ENCODE assay signal across 23 mouse cellular contexts in the genomic region with DNA sequence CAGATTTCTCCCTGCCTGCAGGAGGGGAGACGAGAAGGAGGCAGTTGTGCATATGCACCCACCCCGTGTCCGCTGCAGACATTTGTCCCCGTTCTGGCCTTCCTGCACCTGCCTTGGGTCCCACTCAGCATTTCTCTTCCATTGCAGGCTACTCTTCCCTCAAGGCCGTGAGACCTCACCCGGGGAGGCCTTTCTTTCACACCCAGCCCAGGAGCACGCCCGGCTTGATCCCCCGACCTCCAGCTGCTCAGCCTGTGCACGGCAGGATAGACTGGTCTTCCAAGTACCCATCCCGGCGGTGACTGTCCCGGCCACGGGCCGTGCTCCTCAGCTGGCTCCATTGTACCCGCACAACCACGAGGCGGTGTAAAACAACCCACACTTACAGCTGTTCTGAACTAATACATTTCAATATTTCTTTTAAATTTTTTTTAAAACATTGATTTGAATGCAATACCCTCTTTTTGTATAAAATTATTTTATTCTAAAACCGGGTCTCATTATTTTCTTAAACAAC. TPM values are rescaled to one million over a fixed set of nuclear protein-coding genes. Genes with fewer than 3 reads are reported as not detected.
DNase-seq lines count a peak whose midpoint lies in the region; ATAC-seq and TF ChIP-seq lines count a peak whose summit lies in the region.
"Had no signal": no experiment of that assay in that cellular context is flagged by ENCODE, and none has a peak within 500 bp of the region (broad histone marks: within the 10 kb centered on the region; RNA-seq: fewer than 3 reads in every experiment).

No protein-coding gene starts in this region.

- in situ Hi-C loops in ES-E14 (cut with MboI; ENCODE audit: low sequenced_read_pairs in 2 of 2, unreplicated experiment in 2 of 2) = no loop called here

- H3K4me2 ChIP-seq in heart, embryonic 11.5 days = no peak overlapping the region
- H3K4me2 ChIP-seq in intestine, embryonic 14.5 days (ENCODE audit: low read length) = no peak overlapping the region
- no peak overlapping the region for H3K4me2 ChIP-seq in intestine, embryonic 15.5 days (replicated peaks)
- H3K4me2 ChIP-seq: embryonic facial prominence, embryonic 15.5 days; limb, embryonic 13.5 days; midbrain, embryonic 11.5 days had no signal

- H3K27me3 ChIP-seq in heart, embryonic 11.5 days (ENCODE audit: control insufficient read depth, insufficient read depth, low read length) = no peaks in the 10 kb centered on the region
- no peaks in the 10 kb centered on the region for H3K27me3 ChIP-seq in intestine, embryonic 14.5 days (replicated peaks; ENCODE audit: control insufficient read depth, insufficient read depth, low read length)
- no peaks in the 10 kb centered on the region for H3K27me3 ChIP-seq in intestine, embryonic 15.5 days (replicated peaks)
- no peaks in the 10 kb centered on the region for H3K27me3 ChIP-seq in E14TG2a.4 (ENCODE audit: insufficient read depth, low read length)
- H3K27me3 ChIP-seq: embryonic facial prominence, embryonic 15.5 days; limb, embryonic 13.5 days had no signal

- no peak for TF ChIP-seq CTCF in E14TG2a.4 (conservative IDR thresholded peaks at IDR 0.05; ENCODE audit: low read length)

- no peak for DNase-seq in heart, postnatal 14 days
- DNase-seq in intestine, embryonic 14.5 days (ENCODE audit: low spot score) = no peak
- DNase-seq in ES-E14 (ENCODE audit: low read depth, low spot score) = no peak
- DNase-seq in left cerebral cortex, postnatal 36 days (ENCODE audit: low spot score in 2 of 2) = no peak
- DNase-seq: adrenal gland, postnatal 25 days; cerebellum, adult 8-10 months; cerebellum, postnatal 36 days; embryo, embryonic 11 days; gastrocnemius, adult 2 months; kidney, postnatal 25 days had no signal

- H3K9ac ChIP-seq in heart, embryonic 11.5 days (ENCODE audit: low read depth, low read length) = no peak overlapping the region
- H3K9ac ChIP-seq in intestine, embryonic 14.5 days (ENCODE audit: low read length) = no peak overlapping the region
- no peak overlapping the region for H3K9ac ChIP-seq in intestine, embryonic 15.5 days
- peak overlapping the region; percentile 78 for H3K9ac ChIP-seq in ES-E14 (ENCODE audit: insufficient read depth, low read depth, low read length, poor library complexity, severe bottlenecking)
- H3K9ac ChIP-seq: embryonic facial prominence, embryonic 15.5 days; limb, embryonic 13.5 days had no signal

- no peak for ATAC-seq in heart, embryonic 11.5 days (replicated peaks; ENCODE audit: insufficient number of reproducible peaks, low FRiP score, low TSS enrichment)
- 0 out of 2 replicates have a peak, but pooled peaks have one; percentile 57 for ATAC-seq in intestine, embryonic 14.5 days (replicated peaks; ENCODE audit: low FRiP score, low TSS enrichment, low read depth)
- ATAC-seq in intestine, embryonic 15.5 days = no peak
- ATAC-seq: forebrain, embryonic 14.5 days; hindbrain, embryonic 16.5 days; intestine, postnatal 0 days; lung, postnatal 0 days had no signal

- WGBS in heart, embryonic 11.5 days (ENCODE audit: insufficient replicate concordance) = 90% methylated on average over 19 of the region's 19 CpGs
- WGBS in intestine, embryonic 14.5 days = 88% methylated on average over 19 of the region's 19 CpGs
- 86% methylated on average over 19 of the region's 19 CpGs for WGBS in intestine, embryonic 15.5 days

- H3K36me3 ChIP-seq in heart, embryonic 11.5 days (ENCODE audit: control insufficient read depth, insufficient read depth, low read length) = peaks cover 12% of the 10 kb centered on the region
- peaks cover 51% of the 10 kb centered on the region for H3K36me3 ChIP-seq in intestine, embryonic 14.5 days (ENCODE audit: control insufficient read depth, insufficient read depth, low read length)
- H3K36me3 ChIP-seq in intestine, embryonic 15.5 days = 0 out of 2 replicates have a peak, but pooled peaks cover 8% of the 10 kb centered on the region
- no peaks in the 10 kb centered on the region for H3K36me3 ChIP-seq in E14TG2a.4 (ENCODE audit: insufficient read depth, low read length)
- H3K36me3 ChIP-seq in ES-E14 (ENCODE audit: control insufficient read depth, insufficient read depth, low read length, poor library complexity, severe bottlenecking) = no peaks in the 10 kb centered on the region

- intact Hi-C loops in heart, postnatal 14 days (cut with DNase I) = no loop called here
- intact Hi-C loops in left cerebral cortex, postnatal 36 days (cut with DNase I) = no loop called here

- H3K9me3 ChIP-seq in heart, embryonic 11.5 days (replicated peaks; ENCODE audit: control insufficient read depth, low read length) = no peaks in the 10 kb centered on the region
- no peaks in the 10 kb centered on the region for H3K9me3 ChIP-seq in intestine, embryonic 14.5 days (ENCODE audit: control insufficient read depth, low read length)
- no peaks in the 10 kb centered on the region for H3K9me3 ChIP-seq in intestine, embryonic 15.5 days
- H3K9me3 ChIP-seq in E14TG2a.4 (ENCODE audit: low read length) (peaks cover under 1% of the 10 kb centered on the region), ES-E14 (ENCODE audit: control insufficient read depth, insufficient read depth, low read depth, low read length) (no peaks in the 10 kb centered on the region)
- H3K9me3 ChIP-seq: embryonic facial prominence, embryonic 15.5 days; hindbrain, embryonic 10.5 days; limb, embryonic 13.5 days had no signal

- 0 out of 2 replicates have a peak overlapping the region, but pooled peaks have one; percentile 67 for H3K27ac ChIP-seq in heart, embryonic 11.5 days (ENCODE audit: low read depth, low read length)
- H3K27ac ChIP-seq in intestine, embryonic 14.5 days (ENCODE audit: low read depth) = no peak overlapping the region
- no peak overlapping the region for H3K27ac ChIP-seq in intestine, embryonic 15.5 days
- H3K27ac ChIP-seq in ES-E14 (ENCODE audit: insufficient read depth, low read depth, low read length, poor library complexity, severe bottlenecking) = peak overlapping the region; percentile 34
- H3K27ac ChIP-seq: embryonic facial prominence, embryonic 15.5 days; gastrocnemius, adult 2 months; hindbrain, embryonic 10.5 days; layer of hippocampus, adult 2 months; limb, embryonic 13.5 days; macrophage had no signal

- no peak overlapping the region for H3K4me3 ChIP-seq in heart, embryonic 11.5 days (ENCODE audit: low read depth, low read length)
- no peak overlapping the region for H3K4me3 ChIP-seq in intestine, embryonic 14.5 days (ENCODE audit: low read depth, low read length)
- no peak overlapping the region for H3K4me3 ChIP-seq in intestine, embryonic 15.5 days (replicated peaks)
- peak overlapping the region; percentile 76 for H3K4me3 ChIP-seq in E14TG2a.4 (replicated peaks; ENCODE audit: low read length)
- H3K4me3 ChIP-seq in ES-E14 (ENCODE audit: insufficient read depth in 1 of 2, low read depth in 1 of 2, low read length in 2 of 2, poor library complexity in 1 of 2, severe bottlenecking in 1 of 2) = peak overlapping the region; percentile 31 to 56
- H3K4me3 ChIP-seq: embryonic facial prominence, embryonic 15.5 days; gastrocnemius, adult 2 months; hindbrain, embryonic 10.5 days; layer of hippocampus, adult 2 months; limb, embryonic 13.5 days had no signal

- H3K4me1 ChIP-seq in heart, embryonic 11.5 days (ENCODE audit: control insufficient read depth, insufficient read depth, low read length) = no peaks in the 10 kb centered on the region
- H3K4me1 ChIP-seq in intestine, embryonic 14.5 days (replicated peaks; ENCODE audit: control insufficient read depth, insufficient read depth, low read length) = no peaks in the 10 kb centered on the region
- H3K4me1 ChIP-seq in intestine, embryonic 15.5 days (replicated peaks) = no peaks in the 10 kb centered on the region
- H3K4me1 ChIP-seq in E14TG2a.4 (replicated peaks; ENCODE audit: low read depth, low read length) = peaks cover 76% of the 10 kb centered on the region
- H3K4me1 ChIP-seq in ES-E14 (ENCODE audit: control insufficient read depth in 2 of 2, insufficient read depth in 2 of 2, low read length in 2 of 2, poor library complexity in 1 of 2) = peaks cover 2 to 22% of the 10 kb centered on the region in 2 experiments; a peak in 3 of 4 replicates
- H3K4me1 ChIP-seq: embryonic facial prominence, embryonic 15.5 days; hindbrain, embryonic 10.5 days; limb, embryonic 13.5 days had no signal

TF ChIP-seq in ES-E14, 5 proteins besides CTCF, POLR2A, EP300 and RAD21:
- TF ChIP-seq HCFC1 (IDR thresholded peaks at IDR 0.05; ENCODE audit: borderline replicate concordance, insufficient read depth, low read length) (no peak), ZC3H11A (IDR thresholded peaks at IDR 0.05; ENCODE audit: borderline replicate concordance, low read depth, low read length) (no peak), ZNF384 (IDR thresholded peaks at IDR 0.05; ENCODE audit: low read depth, low read length) (no peak), CHD2 (IDR thresholded peaks at IDR 0.05; ENCODE audit: low read depth, low read length) (no peak), MAFK (IDR thresholded peaks at IDR 0.05; ENCODE audit: insufficient read depth, low read depth, low read length) (no peak)

RNA-seq across cellular contexts. Expression of a gene that starts 15.1 kb away (rescaled TPM):
- 87.5 and 88.7 TPM in 2 replicates for polyA plus RNA-seq in heart, embryonic 11.5 days (2014; fragmentation: Nextera tagmentation; extraction: Ambion mirVana)
- 10 to 100 TPM; 60.1 to 70.6 TPM for total RNA-seq in heart, postnatal 14 days (2021)
- polyA plus RNA-seq in intestine, embryonic 14.5 days (2014; fragmentation: Nextera tagmentation; extraction: Ambion mirVana) = 43.1 and 46.6 TPM in 2 replicates
- 56.0 and 56.9 TPM in 2 replicates for polyA plus RNA-seq in intestine, embryonic 15.5 days (2015; fragmentation: Nextera tagmentation; extraction: Ambion mirVana)
- 265 and 309 TPM in 2 replicates for total RNA-seq in ES-E14 (2012; rRNA removed)
- 10 to 100 TPM; 32.4 to 35.9 TPM for total RNA-seq in left cerebral cortex, postnatal 36 days (2021)
- polyA plus RNA-seq: macrophage had no signal

RNA-seq across cellular contexts. Expression of a gene that starts 58.5 kb away (rescaled TPM):
- polyA plus RNA-seq in heart, embryonic 11.5 days (2014; fragmentation: Nextera tagmentation; extraction: Ambion mirVana) = 16.1 and 16.8 TPM in 2 replicates
- 10 to 100 TPM; 16.2 to 16.6 TPM for total RNA-seq in heart, postnatal 14 days (2021)
- 25.7 TPM in 2 replicates for polyA plus RNA-seq in intestine, embryonic 14.5 days (2014; fragmentation: Nextera tagmentation; extraction: Ambion mirVana)
- 25.7 and 26.3 TPM in 2 replicates for polyA plus RNA-seq in intestine, embryonic 15.5 days (2015; fragmentation: Nextera tagmentation; extraction: Ambion mirVana)
- 5.3 and 5.4 TPM in 2 replicates for total RNA-seq in ES-E14 (2012; rRNA removed)
- total RNA-seq in left cerebral cortex, postnatal 36 days (2021) = 10 to 100 TPM; 19.3 to 20.6 TPM

RNA-seq across cellular contexts. Expression of a gene that starts 58.6 kb away (rescaled TPM):
- 37.0 and 38.0 TPM in 2 replicates for polyA plus RNA-seq in heart, embryonic 11.5 days (2014; fragmentation: Nextera tagmentation; extraction: Ambion mirVana)
- 10 to 100 TPM; 65.4 to 70.7 TPM for total RNA-seq in heart, postnatal 14 days (2021)
- polyA plus RNA-seq in intestine, embryonic 14.5 days (2014; fragmentation: Nextera tagmentation; extraction: Ambion mirVana) = 35.3 and 43.0 TPM in 2 replicates
- 40.9 and 41.2 TPM in 2 replicates for polyA plus RNA-seq in intestine, embryonic 15.5 days (2015; fragmentation: Nextera tagmentation; extraction: Ambion mirVana)
- total RNA-seq in ES-E14 (2012; rRNA removed) = 19.2 and 28.7 TPM in 2 replicates
- total RNA-seq in left cerebral cortex, postnatal 36 days (2021) = 100 to 1,000 TPM; 124 to 126 TPM

Comparison
In these comparisons a context has a peak if more than half of its experiments do, and no peak if none do; other contexts are left out.
1. H3K27ac ChIP-seq: peak in heart, embryonic 11.5 days (single experiment) and ES-E14 (single experiment); none in intestine, embryonic 14.5 days (single experiment) and intestine, embryonic 15.5 days (single experiment).
2. H3K4me3 ChIP-seq: peak in E14TG2a.4 (single experiment) and ES-E14 (2 of 2); none in heart, embryonic 11.5 days (single experiment), intestine, embryonic 14.5 days (single experiment) and intestine, embryonic 15.5 days (single experiment).